Mouse (Mus musculus): ENCODE data around the gene Mtmr3.

Mtmr3 gene

GRCm38 (mm10) chr11:4464616-4465015 lies 130.0 kb downstream of the Mtmr3 start:
- DNase-seq (ENCODE audit: low spot score in 2 of 2), result no peak

- DNase-seq (ENCODE audit: low spot score in 2 of 2), result no peak
Measured at GRCm38 (mm10) chr11:4464186-4464585, 130.5 kb downstream of the Mtmr3 start.

- no peak for DNase-seq (ENCODE audit: low spot score in 2 of 2)
Measured at GRCm38 (mm10) chr11:4462868-4463267, 131.8 kb downstream of the Mtmr3 start.

GRCm38 (mm10) chr11:4461154-4461553 lies 133.5 kb downstream of the Mtmr3 start:
- DNase-seq (ENCODE audit: low spot score in 2 of 2), result no peak

- DNase-seq (ENCODE audit: low spot score in 2 of 2), result no peak
Measured at GRCm38 (mm10) chr11:4460615-4461014, 134.0 kb downstream of the Mtmr3 start.

- DNase-seq (ENCODE audit: low spot score in 2 of 2), result no peak
Measured at GRCm38 (mm10) chr11:4454895-4455535, 139.6 kb downstream of the Mtmr3 start.

GRCm38 (mm10) chr11:4452467-4453184 lies 142.0 kb downstream of the Mtmr3 start:
- no peak for DNase-seq (ENCODE audit: low spot score in 2 of 2)

GRCm38 (mm10) chr11:4451116-4451515 lies 143.5 kb downstream of the Mtmr3 start:
- peak in 1 of 2 experiments; percentile 38 for DNase-seq (ENCODE audit: low spot score in 2 of 2)

GRCm38 (mm10) chr11:4446195-4446868 lies 148.3 kb downstream of the Mtmr3 start:
- DNase-seq (ENCODE audit: low spot score in 2 of 2), result no peak

- no peak for DNase-seq (ENCODE audit: low spot score in 2 of 2)
Measured at GRCm38 (mm10) chr11:4442280-4442679, 152.4 kb downstream of the Mtmr3 start.

- DNase-seq (ENCODE audit: low spot score in 2 of 2), result no peak
Measured at GRCm38 (mm10) chr11:4440978-4441377, 153.7 kb downstream of the Mtmr3 start, which contains the start of gene Hormad2. Gene Hormad2, minus strand, starts transcription at chr11:4441105.

GRCm38 (mm10) chr11:4438211-4438610 lies 156.5 kb downstream of the Mtmr3 start:
- no peak for DNase-seq (ENCODE audit: low spot score in 2 of 2)

- no peak for DNase-seq (ENCODE audit: low spot score in 2 of 2)
Measured at GRCm38 (mm10) chr11:4437318-4437717, 157.3 kb downstream of the Mtmr3 start.

GRCm38 (mm10) chr11:4436631-4437030 lies 158.0 kb downstream of the Mtmr3 start:
- DNase-seq (ENCODE audit: low spot score in 2 of 2), result no peak

GRCm38 (mm10) chr11:4434461-4434860 lies 160.2 kb downstream of the Mtmr3 start:
- no peak for DNase-seq (ENCODE audit: low spot score in 2 of 2)

Measured in frontal cortex, postnatal 10 days (tissue).